Mouse (Mus musculus): Measurements from ENCODE around the gene Enpp1.

Enpp1 gene

GRCm38 (mm10) chr10:24710361-24710760 is 1.6 kb downstream of the Enpp1 start:
- no peak for DNase-seq (ENCODE audit: low read depth)

DNA sequence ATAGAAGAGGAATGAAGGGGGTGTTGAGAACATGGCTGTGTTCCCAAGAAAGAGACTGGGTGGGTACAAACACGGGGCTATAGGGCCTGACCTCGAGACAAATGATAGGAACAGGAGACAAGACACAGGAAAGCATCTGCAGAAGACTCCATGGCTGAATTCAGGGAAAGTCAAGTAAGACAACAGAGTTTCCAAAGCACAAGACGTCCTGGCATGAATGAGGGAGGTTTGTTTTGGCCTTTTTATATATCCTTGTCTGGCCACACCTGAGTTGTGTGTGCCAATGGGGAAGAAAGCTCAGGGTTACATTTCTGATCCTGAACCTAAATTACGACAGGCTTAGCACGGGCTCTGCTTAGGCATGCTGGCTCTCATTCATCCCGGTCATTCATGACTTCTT is 4.2 kb downstream of the Enpp1 start:
- no peak for DNase-seq (ENCODE audit: low read depth)

- DNase-seq (ENCODE audit: low read depth) = no peak
Observed at GRCm38 (mm10) chr10:24706431-24707140, 5.4 kb downstream of the Enpp1 start.

DNA sequence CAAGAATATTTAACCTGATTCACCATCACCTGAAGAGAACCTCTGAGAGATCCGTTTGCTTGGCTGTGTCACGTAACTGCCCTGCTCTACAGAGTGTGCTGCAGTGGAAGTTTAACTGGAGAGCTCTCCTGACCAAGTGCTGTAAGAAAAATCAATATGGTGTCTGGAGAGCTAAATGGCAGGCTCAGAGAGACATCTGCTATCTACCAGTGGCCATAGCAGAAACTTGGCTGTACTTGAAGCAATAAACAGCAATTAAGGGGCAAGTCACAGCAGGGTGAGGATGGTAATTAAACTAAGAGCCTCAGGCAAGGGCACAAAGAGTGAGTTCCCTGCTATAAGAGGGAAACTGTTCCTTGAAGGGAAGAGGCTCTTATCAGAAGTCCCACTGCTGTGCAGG is 9.3 kb downstream of the Enpp1 start:
- no peak for DNase-seq (ENCODE audit: low read depth)

DNA sequence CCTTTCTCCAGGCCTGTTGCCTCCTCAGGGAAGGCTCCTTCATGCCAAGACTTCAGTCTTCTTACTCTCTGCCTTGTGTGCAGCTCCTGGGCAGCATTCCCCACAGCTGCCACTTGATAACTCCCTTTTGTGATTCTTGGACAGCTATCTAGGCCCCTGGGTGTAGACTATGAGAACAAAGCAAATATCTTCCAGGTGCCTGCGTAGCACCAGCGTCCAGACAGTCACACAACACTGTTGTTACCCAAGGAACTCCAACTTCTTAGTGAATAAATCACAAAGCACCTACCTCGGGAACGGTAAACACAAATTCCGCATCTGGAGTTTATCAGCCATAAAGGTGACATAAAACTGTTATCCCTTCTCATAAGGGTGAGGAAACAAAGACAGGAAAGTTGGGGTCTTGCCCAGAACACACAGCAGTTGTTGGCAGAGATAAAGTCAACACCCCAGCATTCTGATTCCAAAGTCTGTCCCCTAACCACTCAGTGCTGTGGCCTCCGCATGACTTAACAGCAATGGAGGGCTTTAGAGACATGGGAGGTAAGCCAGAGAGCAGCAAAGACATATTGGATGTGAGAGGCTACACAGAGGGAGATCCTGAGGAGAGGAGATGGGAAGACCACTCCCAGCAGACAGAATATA is 13.7 kb downstream of the Enpp1 start:
- DNase-seq (ENCODE audit: low read depth) = no peak

DNA sequence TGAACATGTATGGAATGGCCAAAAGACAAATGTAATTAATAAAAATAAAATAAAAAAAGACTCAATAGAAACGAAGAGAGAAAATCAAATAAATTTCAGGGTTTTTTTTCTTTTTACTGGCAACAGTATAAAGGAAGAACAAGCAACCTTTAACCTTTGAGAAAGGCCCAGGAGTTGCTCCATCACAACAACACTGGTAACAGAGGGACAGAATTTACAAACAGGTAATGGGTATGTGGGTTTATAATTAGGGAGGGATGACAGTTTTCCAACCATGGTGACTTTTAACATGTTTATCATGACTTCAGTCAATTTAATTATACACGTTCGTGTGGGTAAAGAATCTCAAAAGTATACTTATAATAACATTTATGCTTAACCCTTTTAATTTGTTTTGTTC is 15.2 kb downstream of the Enpp1 start:
- DNase-seq (ENCODE audit: low read depth) = no peak

GRCm38 (mm10) chr10:24695786-24696185 is 16.2 kb downstream of the Enpp1 start:
- no peak for DNase-seq (ENCODE audit: low read depth)

DNA sequence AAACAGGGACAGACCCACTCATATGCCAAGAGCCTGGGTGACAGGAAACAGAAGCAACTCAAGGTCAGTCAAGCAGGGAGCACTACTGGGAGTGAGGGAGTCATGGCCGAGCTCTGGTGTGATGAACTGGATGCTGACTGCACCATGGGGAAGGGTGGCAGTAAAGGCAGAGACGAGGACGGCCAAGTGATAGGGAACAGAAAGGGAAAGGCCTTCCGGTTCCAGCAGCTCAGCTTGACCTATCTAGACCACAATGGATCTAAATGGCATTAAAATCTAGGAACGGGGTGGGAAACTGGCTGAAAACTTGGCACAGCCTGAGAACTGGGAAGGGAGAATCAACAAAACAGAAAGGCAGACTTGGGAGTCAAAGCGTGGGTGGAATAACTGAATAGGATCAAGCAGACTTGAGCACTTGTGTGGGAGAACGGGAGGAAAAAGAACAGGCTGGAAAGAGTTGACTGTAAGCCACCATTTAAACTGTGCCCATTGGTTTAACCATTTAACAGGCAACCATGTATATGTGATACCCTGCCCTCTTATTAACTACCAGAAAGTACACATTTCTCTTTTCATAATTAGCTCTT is 29.3 kb downstream of the Enpp1 start:
- DNase-seq (ENCODE audit: low read depth) = peak; percentile 34

DNA sequence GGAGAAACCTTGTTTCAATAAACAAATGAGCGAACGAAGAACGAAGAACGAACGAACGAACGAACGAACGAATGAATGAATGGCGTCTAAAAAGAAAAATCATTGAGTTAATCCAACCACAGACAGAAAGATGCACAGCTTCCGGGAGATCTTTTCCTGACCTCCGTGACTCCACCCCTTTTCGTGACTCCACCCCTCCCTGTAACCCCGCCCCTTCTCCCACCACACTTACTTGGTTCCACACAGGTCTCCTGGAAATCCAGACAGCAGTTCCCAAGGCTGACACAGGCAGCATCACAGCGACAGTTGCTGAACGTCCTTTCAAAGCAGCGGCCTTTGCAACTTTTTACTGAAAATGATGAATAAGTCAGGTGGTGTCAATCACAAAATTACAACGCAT is 34.3 kb downstream of the Enpp1 start:
- no peak for DNase-seq (ENCODE audit: low read depth)

DNA sequence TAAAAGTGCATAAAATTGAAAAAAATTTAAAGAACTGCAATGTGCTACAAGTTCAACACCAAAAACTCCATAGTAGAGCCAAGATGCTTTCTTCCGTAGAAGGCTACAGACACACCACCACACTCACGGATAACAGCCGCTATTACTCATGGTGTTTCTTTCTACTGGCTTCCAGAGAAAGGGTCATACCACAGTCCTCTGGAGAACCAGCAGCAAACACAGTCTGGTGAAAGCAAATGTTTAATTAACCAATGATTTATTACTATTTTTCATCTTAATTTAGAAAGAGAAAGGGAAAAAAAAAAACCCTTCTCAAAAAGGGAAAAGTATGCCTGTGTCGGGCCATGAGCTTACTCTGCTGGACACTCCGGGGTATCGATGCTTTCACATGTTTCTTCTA is 37.7 kb downstream of the Enpp1 start:
- no peak for DNase-seq (ENCODE audit: low read depth)

DNA sequence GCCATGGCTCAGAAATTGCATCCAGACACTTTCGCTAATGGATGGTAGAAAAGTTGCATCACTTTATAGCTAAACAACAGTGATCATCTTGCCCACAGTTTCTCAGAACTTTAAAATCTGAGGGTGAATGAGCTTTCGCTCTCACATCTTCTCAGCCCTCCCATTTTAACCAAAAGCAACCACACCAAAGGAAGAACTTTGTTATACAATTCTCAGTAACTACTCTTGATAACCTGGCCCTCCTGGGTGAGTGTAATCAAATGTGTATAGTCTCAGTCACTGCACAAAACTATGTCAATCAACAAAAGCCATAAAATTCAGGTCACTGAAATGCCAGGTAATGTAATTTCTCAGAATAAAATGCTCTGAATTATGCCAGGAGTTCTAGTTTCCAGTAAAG is 39.0 kb downstream of the Enpp1 start:
- DNase-seq (ENCODE audit: low read depth) = no peak

DNA sequence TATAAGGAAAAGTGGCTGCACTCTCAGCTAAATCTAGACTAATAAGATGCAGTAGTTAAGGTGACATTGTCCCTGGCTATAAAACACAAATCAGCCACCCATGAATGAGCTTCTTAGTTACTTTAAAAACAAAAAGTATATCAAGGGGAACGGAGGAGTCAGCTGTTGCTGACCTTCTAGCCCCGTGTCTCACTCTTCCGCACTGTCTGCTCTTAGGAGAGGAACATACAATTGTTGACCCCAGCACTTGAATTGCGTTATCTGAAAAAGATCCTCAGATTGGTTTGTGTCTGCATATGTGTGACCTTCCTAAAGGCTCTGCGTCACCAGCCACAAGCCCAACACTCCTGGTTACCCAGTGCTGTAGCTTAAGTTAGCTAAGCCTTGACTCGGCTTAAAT is 41.4 kb downstream of the Enpp1 start:
- DNase-seq (ENCODE audit: low read depth) = no peak

DNA sequence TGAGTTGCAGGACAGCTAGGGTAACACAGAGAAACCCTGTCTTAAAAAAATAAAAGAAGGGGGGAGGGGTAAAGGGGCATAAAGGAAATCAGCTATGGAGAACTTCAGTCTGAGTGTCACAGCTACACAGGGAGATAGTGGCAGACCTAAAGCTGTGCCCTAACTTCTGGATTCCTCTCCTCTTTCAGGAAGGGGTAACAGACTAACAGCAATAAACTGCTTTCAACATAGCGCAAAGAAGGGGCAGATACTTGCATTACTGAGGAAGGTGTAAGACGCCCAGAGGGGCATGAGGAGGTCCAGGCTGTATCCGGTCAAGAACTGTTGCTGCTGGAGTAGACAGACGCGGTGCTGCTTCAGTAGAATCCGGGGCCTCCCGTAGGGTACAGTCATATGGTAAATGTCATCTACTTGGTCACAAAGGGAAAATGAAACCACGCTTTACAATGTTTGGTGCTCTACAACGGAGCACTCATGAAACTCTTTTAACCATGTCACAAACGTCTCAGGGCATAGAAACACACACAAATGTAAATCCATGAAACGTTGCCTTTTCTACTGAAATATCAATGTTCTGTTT is 60.9 kb downstream of the Enpp1 start:
- DNase-seq (ENCODE audit: low read depth) = no peak

- DNase-seq (ENCODE audit: low read depth) = peak; percentile 70
Observed at GRCm38 (mm10) chr10:24647996-24648738, 63.8 kb downstream of the Enpp1 start.

- DNase-seq (ENCODE audit: low read depth) = no peak
Observed at GRCm38 (mm10) chr10:24645169-24645568, 66.8 kb downstream of the Enpp1 start.

GRCm38 (mm10) chr10:24642796-24643580 is 69.0 kb downstream of the Enpp1 start:
- DNase-seq (ENCODE audit: low read depth) = no peak

DNA sequence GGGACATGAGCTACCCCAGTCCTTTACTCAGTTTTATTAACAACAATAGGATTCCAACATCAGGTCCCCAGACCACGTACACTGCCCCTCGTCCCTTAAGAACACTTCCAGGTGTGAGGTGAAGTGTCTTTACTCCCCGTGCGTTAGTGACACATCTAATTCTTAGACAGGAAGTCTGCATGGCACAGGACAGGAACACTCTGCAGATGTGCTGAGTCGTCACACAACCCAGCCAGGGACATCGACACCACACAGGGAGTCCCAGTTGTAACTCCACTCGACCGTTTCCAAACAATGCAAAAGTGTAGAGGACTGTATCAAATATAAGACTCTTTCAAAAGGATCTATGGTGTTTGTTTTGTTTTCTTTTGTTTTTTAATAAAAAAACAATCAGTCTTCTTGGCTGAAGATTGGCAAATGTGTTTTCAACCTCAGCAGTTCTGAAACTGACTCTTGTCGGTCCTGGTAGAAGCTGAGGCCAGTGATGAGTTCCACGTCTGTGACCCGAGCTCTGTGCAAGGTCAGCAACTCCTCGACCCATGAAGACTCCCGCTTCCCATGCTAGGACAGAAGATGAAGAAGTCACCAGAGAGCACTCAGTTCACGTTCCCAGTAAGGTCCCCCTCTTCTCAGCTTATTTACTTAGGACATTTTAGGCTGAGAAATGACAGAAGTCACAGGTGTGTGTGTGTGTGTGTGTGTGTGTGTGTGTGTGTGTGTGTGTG is 70.4 kb downstream of the Enpp1 start:
- no peak for DNase-seq (ENCODE audit: low read depth)

DNA sequence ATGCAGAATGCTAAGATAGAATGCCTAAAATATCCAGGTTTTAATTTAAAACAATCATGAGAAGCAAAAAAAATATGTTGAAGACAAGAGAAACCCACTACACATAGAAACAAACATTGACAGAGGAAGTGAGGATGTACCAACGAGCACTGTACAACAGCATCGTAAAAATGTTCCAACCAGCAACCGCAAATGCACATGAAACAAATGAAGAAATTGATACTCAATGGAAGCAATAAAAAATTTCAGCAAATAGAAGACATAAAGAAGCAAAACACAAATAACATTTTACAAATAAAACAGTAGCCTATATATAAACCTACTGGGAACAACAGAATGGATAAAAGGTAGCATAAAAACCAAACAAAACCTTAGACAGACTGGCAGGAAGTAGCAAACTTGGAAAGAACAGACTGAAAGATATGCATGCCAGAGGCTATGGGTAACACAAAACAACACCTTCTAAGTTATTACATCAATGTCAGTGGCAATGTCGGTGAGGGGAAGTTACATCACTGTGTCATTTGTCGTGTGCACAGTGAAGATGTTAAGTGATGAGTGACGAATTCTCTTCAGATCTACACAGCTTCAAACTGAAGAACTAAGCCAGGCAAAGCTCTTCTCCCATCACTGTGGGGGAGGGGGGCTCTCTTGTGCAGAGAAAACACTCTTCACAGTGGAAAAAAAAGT is 71.6 kb downstream of the Enpp1 start:
- no peak for DNase-seq (ENCODE audit: low read depth)

DNA sequence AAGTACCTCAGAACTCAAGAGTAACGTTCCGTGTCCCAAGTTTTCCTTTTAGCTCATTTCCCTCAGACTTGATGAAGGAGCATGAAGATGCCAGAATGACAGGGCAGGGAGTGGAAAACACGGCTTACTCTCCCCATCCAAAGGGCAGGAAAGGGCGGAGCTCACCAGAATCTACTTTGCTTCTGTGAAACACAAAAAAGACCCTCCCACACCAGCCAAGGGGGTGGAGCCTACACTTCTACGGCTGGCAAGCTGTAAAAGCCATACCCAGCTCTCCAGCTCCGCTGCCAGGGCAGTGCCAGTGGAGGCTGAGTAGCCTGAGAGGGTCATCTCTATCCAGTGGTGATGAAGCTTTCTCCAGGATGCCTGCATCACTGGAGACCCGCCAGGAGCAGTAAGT is 72.4 kb downstream of the Enpp1 start:
- DNase-seq (ENCODE audit: low read depth) = no peak

DNA sequence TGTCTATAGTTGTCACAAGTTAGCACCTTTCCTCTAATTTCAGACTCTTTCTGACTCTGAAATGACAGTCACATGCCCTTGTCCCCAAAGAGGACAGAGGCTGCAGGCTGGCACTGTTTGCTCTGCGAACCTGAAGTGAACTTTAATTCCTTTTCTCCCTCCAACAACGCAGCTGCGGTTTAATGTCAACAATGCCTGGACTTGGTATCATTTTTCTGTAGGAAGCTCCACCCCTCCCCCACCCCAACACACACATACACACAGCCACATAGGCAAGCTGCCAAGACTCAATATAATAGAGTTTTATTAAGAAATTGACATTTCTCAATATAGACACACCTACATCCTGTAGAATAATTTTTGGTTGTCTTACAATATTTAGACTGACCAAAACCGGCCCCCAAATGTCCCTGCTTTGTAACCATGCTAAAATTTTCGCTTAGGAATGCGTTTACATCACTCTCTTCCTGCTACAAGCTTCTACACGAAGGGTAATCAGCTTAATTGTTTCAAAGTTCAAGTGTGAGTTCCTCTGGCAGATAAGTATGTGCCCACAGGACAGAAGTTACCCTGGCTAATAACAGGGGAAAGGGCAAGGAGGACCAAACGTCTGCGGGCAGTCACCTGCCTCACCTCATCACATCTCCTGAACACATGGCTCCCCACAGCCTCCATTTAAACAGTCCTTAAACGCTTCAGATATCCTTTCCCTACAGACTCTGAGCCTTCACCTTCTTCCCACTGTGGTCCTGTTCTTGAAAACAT is 73.5 kb downstream of the Enpp1 start:
- DNase-seq (ENCODE audit: low read depth) = no peak

All from fibroblast of lung, adult 2 months (primary cell).